Comparison of ENCODE assay signal across 22 mouse cellular contexts in genomic region chr12:41508610-41509009, GRCm38 (mm10).
"Had no signal": no experiment of that assay in that cellular context is flagged by ENCODE, and none has a peak within 500 bp of the region (broad histone marks: within the 10 kb centered on the region; RNA-seq: fewer than 3 reads in every experiment).

No protein-coding gene starts in this region.

- ATAC-seq: liver, postnatal 0 days; midbrain, embryonic 15.5 days had no signal

- DNase-seq: kidney, adult 18-20 months; kidney, adult 9 months; kidney, postnatal 14 days; kidney, postnatal 4 days; left cerebral cortex, postnatal 4 days; liver, postnatal 0 days; lung, postnatal 10 days; lung, postnatal 36 days; right cerebral cortex, adult 18-20 months; right cerebral cortex, postnatal 14 days; right cerebral cortex, postnatal 4 days; thymus, adult 18-20 months; thymus, postnatal 36 days had no signal

- H3K9me3 ChIP-seq: limb, embryonic 12.5 days; limb, embryonic 15.5 days; lung, embryonic 15.5 days; megakaryocyte, embryonic 14.5 days; midbrain, embryonic 10.5 days; midbrain, embryonic 15.5 days; neural tube, embryonic 12.5 days; neural tube, embryonic 15.5 days had no signal

- H3K4me3 ChIP-seq: limb, embryonic 12.5 days; limb, embryonic 15.5 days; lung, embryonic 15.5 days; megakaryocyte, embryonic 14.5 days; midbrain, embryonic 10.5 days; midbrain, embryonic 15.5 days; neural tube, embryonic 12.5 days; neural tube, embryonic 15.5 days had no signal

- H3K36me3 ChIP-seq: limb, embryonic 12.5 days; limb, embryonic 15.5 days; lung, embryonic 15.5 days; midbrain, embryonic 10.5 days; midbrain, embryonic 15.5 days; neural tube, embryonic 12.5 days; neural tube, embryonic 15.5 days had no signal

- H3K27ac ChIP-seq: limb, embryonic 12.5 days; limb, embryonic 15.5 days; liver, embryonic 14.5 days; lung, embryonic 15.5 days; midbrain, embryonic 10.5 days; midbrain, embryonic 15.5 days; neural tube, embryonic 12.5 days; neural tube, embryonic 15.5 days had no signal

- H3K27me3 ChIP-seq: limb, embryonic 12.5 days; limb, embryonic 15.5 days; lung, embryonic 15.5 days; megakaryocyte, embryonic 14.5 days; midbrain, embryonic 15.5 days; neural tube, embryonic 12.5 days; neural tube, embryonic 15.5 days had no signal

- H3K4me1 ChIP-seq: limb, embryonic 12.5 days; limb, embryonic 15.5 days; lung, embryonic 15.5 days; megakaryocyte, embryonic 14.5 days; midbrain, embryonic 10.5 days; midbrain, embryonic 15.5 days; neural tube, embryonic 12.5 days; neural tube, embryonic 15.5 days had no signal
